Mouse (Mus musculus): ENCODE results near the gene Gm20388.

The Gm20388 gene

GRCm38 (mm10) chr8:120376215-120376614, 465.6 kb downstream of the Gm20388 start:
- DNase-seq = no peak

GRCm38 (mm10) chr8:120376847-120377802, 466.5 kb downstream of the Gm20388 start:
- no peak for DNase-seq

GRCm38 (mm10) chr8:120377803-120378189, 467.2 kb downstream of the Gm20388 start:
- no peak for DNase-seq

- DNase-seq = no peak
Observed at GRCm38 (mm10) chr8:120378306-120378705, 467.7 kb downstream of the Gm20388 start.

- no peak for DNase-seq
Observed at GRCm38 (mm10) chr8:120379015-120379414, 468.4 kb downstream of the Gm20388 start.

GRCm38 (mm10) chr8:120381865-120382264, 471.2 kb downstream of the Gm20388 start:
- no peak for DNase-seq

GRCm38 (mm10) chr8:120382436-120383203, 472.0 kb downstream of the Gm20388 start:
- DNase-seq = no peak

GRCm38 (mm10) chr8:120383204-120383560, 472.5 kb downstream of the Gm20388 start:
- no peak for DNase-seq

- no peak for DNase-seq
Observed at GRCm38 (mm10) chr8:120383713-120384112, 473.1 kb downstream of the Gm20388 start.

- DNase-seq = no peak
Observed at GRCm38 (mm10) chr8:120384745-120385144, 474.1 kb downstream of the Gm20388 start.

- no peak for DNase-seq
Observed at GRCm38 (mm10) chr8:120388246-120388645, 477.6 kb downstream of the Gm20388 start.

GRCm38 (mm10) chr8:120390598-120390997, 480.0 kb downstream of the Gm20388 start:
- no peak for DNase-seq

- DNase-seq = no peak
Observed at GRCm38 (mm10) chr8:120391856-120392255, 481.2 kb downstream of the Gm20388 start.

GRCm38 (mm10) chr8:120393085-120393484, 482.4 kb downstream of the Gm20388 start:
- DNase-seq = no peak

GRCm38 (mm10) chr8:120393871-120394275, 483.2 kb downstream of the Gm20388 start:
- no peak for DNase-seq

- no peak for DNase-seq
Observed at GRCm38 (mm10) chr8:120395892-120396291, 485.3 kb downstream of the Gm20388 start.

- no peak for DNase-seq
Observed at GRCm38 (mm10) chr8:120396756-120397155, 486.1 kb downstream of the Gm20388 start.

GRCm38 (mm10) chr8:120397444-120398411, 487.1 kb downstream of the Gm20388 start:
- DNase-seq = no peak

GRCm38 (mm10) chr8:120399212-120399934, 488.7 kb downstream of the Gm20388 start:
- DNase-seq = peak; percentile 39 to 52

- no peak for DNase-seq
Observed at GRCm38 (mm10) chr8:120401216-120401615, 490.6 kb downstream of the Gm20388 start.

GRCm38 (mm10) chr8:120401712-120402111, 491.1 kb downstream of the Gm20388 start:
- no peak for DNase-seq
